Mouse (Mus musculus): ENCODE results near the gene Asic2. TPM values are rescaled to one million over a fixed set of nuclear protein-coding genes. Genes with fewer than 3 reads are reported as not detected.

Asic2 gene
- total and polyA plus RNA-seq, 2 experiments: under 0.01 TPM; not detected in 1

DNA sequence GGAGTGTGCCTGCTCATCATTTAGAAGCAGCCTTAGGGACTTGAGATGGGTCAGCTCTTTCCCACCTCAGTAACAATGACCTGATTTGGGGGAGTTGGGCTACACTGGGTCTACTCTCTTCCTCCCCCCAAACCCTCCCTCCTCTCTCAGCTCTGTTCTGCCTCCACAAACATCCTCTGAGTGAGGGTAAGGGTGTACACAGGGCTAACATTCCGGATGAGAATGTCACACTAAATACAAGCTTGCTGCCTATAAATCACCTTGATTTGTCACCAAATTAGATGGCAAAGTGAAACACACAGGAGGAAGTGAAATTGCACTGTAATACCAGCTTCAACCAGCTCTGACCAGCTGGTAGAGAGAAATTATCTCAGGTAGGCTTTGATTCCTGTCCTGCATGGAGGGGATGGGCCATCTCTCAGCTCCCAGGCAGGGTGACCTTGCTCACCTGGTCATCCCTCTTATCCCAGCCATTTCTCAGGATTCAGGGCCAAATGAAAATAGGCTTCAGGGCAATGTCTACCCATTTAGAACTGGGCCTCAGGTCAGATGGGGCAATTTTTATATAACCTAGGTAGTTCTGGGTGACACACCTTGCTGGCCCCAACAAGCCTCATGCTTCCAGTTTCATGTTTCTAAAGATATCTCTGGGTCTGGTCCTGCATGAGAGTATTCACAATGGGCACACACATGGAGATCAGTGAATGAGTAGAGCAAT lies 120.3 kb downstream of the Asic2 start:
- no peaks in the 10 kb centered on the region for H3K27me3 ChIP-seq (ENCODE audit: control insufficient read depth, insufficient read depth, low read length)
- WGBS: 60% methylated on average over 1 of the region's 1 CpGs
- TF ChIP-seq POLR2A (IDR thresholded peaks at IDR 0.05; ENCODE audit: extremely low read depth, insufficient read depth, low read length) (no peak), CTCF (IDR thresholded peaks at IDR 0.05; ENCODE audit: low read depth, low read length) (no peak)
- no peaks in the 10 kb centered on the region for H3K4me1 ChIP-seq (ENCODE audit: control insufficient read depth, insufficient read depth, low read length)
- DNase-seq (ENCODE audit: extremely low read depth, low read depth, low spot score): no peak
- no peaks in the 10 kb centered on the region for H3K79me2 ChIP-seq (ENCODE audit: control insufficient read depth, insufficient read depth, low read length)
- H3K36me3 ChIP-seq (ENCODE audit: control insufficient read depth, insufficient read depth, low read length): no peaks in the 10 kb centered on the region
- no peak overlapping the region for H3K9ac ChIP-seq (ENCODE audit: low read depth, low read length)
- H3K4me3 ChIP-seq (ENCODE audit: insufficient read depth, low read depth, low read length): no peak overlapping the region
- H3K27ac ChIP-seq (replicated peaks; ENCODE audit: insufficient read depth, low read depth, low read length): no peak overlapping the region

DNA sequence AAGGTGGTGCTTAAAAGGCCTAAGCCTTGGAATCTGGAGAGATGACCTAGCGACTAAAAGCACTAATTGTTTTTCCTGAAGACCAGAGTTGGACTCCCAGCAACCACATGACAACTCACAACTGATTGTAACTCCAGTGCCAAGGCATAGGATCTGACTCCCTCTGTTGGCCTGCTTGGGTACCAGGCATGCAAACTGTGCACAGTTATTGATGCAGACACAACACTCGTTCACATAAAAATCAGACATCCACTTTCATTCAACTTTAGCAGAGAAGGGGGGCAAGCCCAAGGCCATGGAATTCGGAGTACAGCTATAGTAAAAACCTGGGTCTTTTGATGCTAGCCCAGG lies 122.6 kb downstream of the Asic2 start:
- WGBS: 67% methylated on average over 3 of the region's 3 CpGs

GRCm38 (mm10) chr11:81845010-81845685 lies 123.1 kb downstream of the Asic2 start:
- no peak for TF ChIP-seq POLR2A (IDR thresholded peaks at IDR 0.05; ENCODE audit: extremely low read depth, insufficient read depth, low read length)
- no peak for TF ChIP-seq CTCF (IDR thresholded peaks at IDR 0.05; ENCODE audit: low read depth, low read length)
- Histone ChIP-seq H3K79me2 (ENCODE audit: control insufficient read depth, insufficient read depth, low read length) (no peaks in the 10 kb centered on the region), H3K36me3 (ENCODE audit: control insufficient read depth, insufficient read depth, low read length) (no peaks in the 10 kb centered on the region), H3K27ac (replicated peaks; ENCODE audit: insufficient read depth, low read depth, low read length) (no peak overlapping the region), H3K4me3 (ENCODE audit: insufficient read depth, low read depth, low read length) (no peak overlapping the region), H3K4me1 (ENCODE audit: control insufficient read depth, insufficient read depth, low read length) (no peaks in the 10 kb centered on the region), H3K27me3 (ENCODE audit: control insufficient read depth, insufficient read depth, low read length) (0 out of 2 replicates have a peak, but pooled peaks cover 2% of the 10 kb centered on the region), H3K9ac (ENCODE audit: low read depth, low read length) (no peak overlapping the region)
- DNase-seq (ENCODE audit: extremely low read depth, low read depth, low spot score): peak; percentile 47
- 56% methylated on average over 5 of the region's 5 CpGs for WGBS

More for the DNA sequence above, 122.6 kb downstream of the Asic2 start:
- H3K9ac ChIP-seq (ENCODE audit: low read depth, low read length): no peak overlapping the region
- H3K27ac ChIP-seq (replicated peaks; ENCODE audit: insufficient read depth, low read depth, low read length): no peak overlapping the region
- 0 out of 2 replicates have a peak, but pooled peaks cover 2% of the 10 kb centered on the region for H3K27me3 ChIP-seq (ENCODE audit: control insufficient read depth, insufficient read depth, low read length)
- H3K4me1 ChIP-seq (ENCODE audit: control insufficient read depth, insufficient read depth, low read length): no peaks in the 10 kb centered on the region
- DNase-seq (ENCODE audit: extremely low read depth, low read depth, low spot score): no peak
- TF ChIP-seq CTCF (IDR thresholded peaks at IDR 0.05; ENCODE audit: low read depth, low read length) (no peak), POLR2A (IDR thresholded peaks at IDR 0.05; ENCODE audit: extremely low read depth, insufficient read depth, low read length) (no peak)
- H3K4me3 ChIP-seq (ENCODE audit: insufficient read depth, low read depth, low read length): no peak overlapping the region
- H3K36me3 ChIP-seq (ENCODE audit: control insufficient read depth, insufficient read depth, low read length): no peaks in the 10 kb centered on the region
- H3K79me2 ChIP-seq (ENCODE audit: control insufficient read depth, insufficient read depth, low read length): no peaks in the 10 kb centered on the region

GRCm38 (mm10) chr11:81841001-81841400 lies 127.3 kb downstream of the Asic2 start:
- Histone ChIP-seq H3K36me3 (ENCODE audit: control insufficient read depth, insufficient read depth, low read length) (no peaks in the 10 kb centered on the region), H3K9ac (ENCODE audit: low read depth, low read length) (no peak overlapping the region), H3K79me2 (ENCODE audit: control insufficient read depth, insufficient read depth, low read length) (no peaks in the 10 kb centered on the region), H3K27me3 (ENCODE audit: control insufficient read depth, insufficient read depth, low read length) (0 out of 2 replicates have a peak, but pooled peaks cover 2% of the 10 kb centered on the region), H3K4me3 (ENCODE audit: insufficient read depth, low read depth, low read length) (no peak overlapping the region), H3K27ac (replicated peaks; ENCODE audit: insufficient read depth, low read depth, low read length) (no peak overlapping the region), H3K4me1 (ENCODE audit: control insufficient read depth, insufficient read depth, low read length) (no peaks in the 10 kb centered on the region)
- 39% methylated on average over 2 of the region's 2 CpGs for WGBS
- DNase-seq (ENCODE audit: extremely low read depth, low read depth, low spot score): peak; percentile 24
- TF ChIP-seq POLR2A (IDR thresholded peaks at IDR 0.05; ENCODE audit: extremely low read depth, insufficient read depth, low read length) (no peak), CTCF (IDR thresholded peaks at IDR 0.05; ENCODE audit: low read depth, low read length) (no peak)

DNA sequence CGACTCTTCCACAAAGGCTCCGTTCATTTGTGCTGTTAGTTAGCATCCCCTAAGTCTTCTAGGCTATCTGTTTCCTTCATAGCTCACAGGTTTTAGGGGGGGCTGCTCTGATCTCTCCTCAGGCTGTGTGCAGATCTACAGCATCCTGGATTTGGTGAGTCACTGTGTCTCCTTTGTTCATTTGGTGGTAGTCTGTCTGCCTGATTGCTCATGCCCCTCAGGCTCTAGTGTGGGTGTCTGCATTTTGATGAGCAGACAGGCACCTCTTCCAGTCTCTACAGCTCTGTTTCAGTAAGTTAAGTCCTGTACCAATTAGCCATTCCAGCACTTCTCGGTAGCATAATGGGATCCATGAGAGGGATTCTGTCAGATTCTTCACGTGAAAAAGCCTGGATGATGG lies 129.8 kb downstream of the Asic2 start:
- Histone ChIP-seq H3K9ac (ENCODE audit: low read depth, low read length) (no peak overlapping the region), H3K36me3 (ENCODE audit: control insufficient read depth, insufficient read depth, low read length) (no peaks in the 10 kb centered on the region), H3K4me1 (ENCODE audit: control insufficient read depth, insufficient read depth, low read length) (no peaks in the 10 kb centered on the region), H3K27me3 (ENCODE audit: control insufficient read depth, insufficient read depth, low read length) (0 out of 2 replicates have a peak, but pooled peaks cover 2% of the 10 kb centered on the region), H3K27ac (replicated peaks; ENCODE audit: insufficient read depth, low read depth, low read length) (no peak overlapping the region), H3K79me2 (ENCODE audit: control insufficient read depth, insufficient read depth, low read length) (no peaks in the 10 kb centered on the region), H3K4me3 (ENCODE audit: insufficient read depth, low read depth, low read length) (no peak overlapping the region)
- TF ChIP-seq CTCF (IDR thresholded peaks at IDR 0.05; ENCODE audit: low read depth, low read length) (no peak), POLR2A (IDR thresholded peaks at IDR 0.05; ENCODE audit: extremely low read depth, insufficient read depth, low read length) (no peak)
- 80% methylated on average over 4 of the region's 4 CpGs for WGBS
- DNase-seq (ENCODE audit: extremely low read depth, low read depth, low spot score): no peak

GRCm38 (mm10) chr11:81832381-81832780 lies 135.9 kb downstream of the Asic2 start:
- Histone ChIP-seq H3K36me3 (ENCODE audit: control insufficient read depth, insufficient read depth, low read length) (no peaks in the 10 kb centered on the region), H3K79me2 (ENCODE audit: control insufficient read depth, insufficient read depth, low read length) (no peaks in the 10 kb centered on the region), H3K27me3 (ENCODE audit: control insufficient read depth, insufficient read depth, low read length) (no peaks in the 10 kb centered on the region), H3K27ac (replicated peaks; ENCODE audit: insufficient read depth, low read depth, low read length) (no peak overlapping the region), H3K4me1 (ENCODE audit: control insufficient read depth, insufficient read depth, low read length) (no peaks in the 10 kb centered on the region), H3K4me3 (ENCODE audit: insufficient read depth, low read depth, low read length) (no peak overlapping the region), H3K9ac (ENCODE audit: low read depth, low read length) (no peak overlapping the region)
- no peak for TF ChIP-seq CTCF (IDR thresholded peaks at IDR 0.05; ENCODE audit: low read depth, low read length)
- TF ChIP-seq POLR2A (IDR thresholded peaks at IDR 0.05; ENCODE audit: extremely low read depth, insufficient read depth, low read length): no peak
- no peak for DNase-seq (ENCODE audit: extremely low read depth, low read depth, low spot score)
- WGBS: 47% methylated on average over 1 of the region's 1 CpGs

All from liver, adult 2 months (tissue).